Mouse (Mus musculus) hindbrain, embryonic 16.5 days (tissue): ENCODE measurements at regions not wholly inside any gene's neighbourhood (a gene's known extent, or its start where the extent isn't known, plus 50 kb on each side); places are given as distances from the start of the nearest gene placed in this dataset.
A peak's percentile ranks its signal among the peaks of the same experiment; 100 is the strongest.

Experiments used
- ATAC-seq: fragments of 200-750 bp; cut with Nextera tagmentation; 2 replicates; pipeline ENCODE4 v1.8.0; 2017; ENCODE audit warnings: moderate TSS enrichment, moderate library complexity
- H3K27ac ChIP-seq: fragments of 300-500 bp; sonication (generic); 2 replicates; pipeline ENCODE4 v1.5.1; 2014; ENCODE audit warnings: low read depth, mild to moderate bottlenecking, control low read depth, low read length, moderate library complexity
- H3K27me3 ChIP-seq: fragments of 300-500 bp; sonication (generic); replicated peaks from 2 replicates; pipeline ENCODE4 v1.6.1; 2014; ENCODE audit warnings: low read length; ENCODE audit not compliant: control insufficient read depth, insufficient read depth
- H3K36me3 ChIP-seq: fragments of 300-500 bp; sonication (generic); 2 replicates; pipeline ENCODE4 v1.6.1; 2014; ENCODE audit warnings: mild to moderate bottlenecking, low read length, moderate library complexity, mixed read lengths; ENCODE audit not compliant: control insufficient read depth, insufficient read depth
- H3K4me1 ChIP-seq: fragments of 300-500 bp; sonication (generic); 2 replicates; pipeline ENCODE4 v1.6.1; 2014; ENCODE audit warnings: low read depth, low read length; ENCODE audit not compliant: control insufficient read depth, insufficient read depth
- H3K4me2 ChIP-seq: fragments of 300-500 bp; sonication (generic); 2 replicates; pipeline ENCODE4 v1.6.1; 2014; ENCODE audit warnings: mild to moderate bottlenecking, low read length, control low read depth, moderate library complexity
- H3K4me3 ChIP-seq: fragments of 300-500 bp; sonication (generic); 2 replicates; pipeline ENCODE4 v1.5.1; 2014; ENCODE audit warnings: mild to moderate bottlenecking, low read length, control low read depth, moderate library complexity
- H3K9ac ChIP-seq: fragments of 300-500 bp; sonication (generic); 2 replicates; pipeline ENCODE4 v1.6.1; 2014; ENCODE audit warnings: low read depth, mild to moderate bottlenecking, control low read depth, low read length, moderate library complexity
- H3K9me3 ChIP-seq: fragments of 300-500 bp; sonication (generic); 2 replicates; pipeline ENCODE4 v1.6.1; 2014; ENCODE audit warnings: mild to moderate bottlenecking, low read length, moderate library complexity; ENCODE audit not compliant: control insufficient read depth
- WGBS: fragments of 180-500 bp; shearing (Covaris S2); extraction: QIAGEN DNeasy Blood & Tissue Kit; methylation state at CpG from one replicate; pipeline ENCODE4 v1.1.7; 2014; 5-methylcytosine and 5-hydroxymethylcytosine counted together

DNA sequence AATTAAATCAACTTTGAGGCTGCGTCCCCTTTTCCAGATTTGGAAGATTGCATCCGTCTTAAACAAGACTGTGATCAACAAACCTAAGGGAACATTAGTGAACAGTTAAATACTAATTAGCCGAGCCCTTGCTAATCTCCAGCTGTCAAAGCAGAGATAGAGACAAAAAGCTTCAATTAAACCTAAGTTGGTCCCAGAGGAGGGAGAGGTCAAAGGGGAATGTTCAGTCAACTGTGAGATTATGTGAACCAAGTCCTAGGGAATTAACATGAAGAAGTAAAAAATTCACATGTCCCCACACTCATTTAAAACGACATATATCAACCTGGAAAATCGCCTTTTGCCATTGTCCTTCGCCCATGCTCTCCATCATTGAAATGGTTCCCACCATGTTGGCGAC, 59.7 kb upstream of the Tbx20 start:
- ATAC-seq: no peak
- Histone ChIP-seq H3K4me3 (no peak overlapping the region), H3K27me3 (no peaks in the 10 kb centered on the region)

DNA sequence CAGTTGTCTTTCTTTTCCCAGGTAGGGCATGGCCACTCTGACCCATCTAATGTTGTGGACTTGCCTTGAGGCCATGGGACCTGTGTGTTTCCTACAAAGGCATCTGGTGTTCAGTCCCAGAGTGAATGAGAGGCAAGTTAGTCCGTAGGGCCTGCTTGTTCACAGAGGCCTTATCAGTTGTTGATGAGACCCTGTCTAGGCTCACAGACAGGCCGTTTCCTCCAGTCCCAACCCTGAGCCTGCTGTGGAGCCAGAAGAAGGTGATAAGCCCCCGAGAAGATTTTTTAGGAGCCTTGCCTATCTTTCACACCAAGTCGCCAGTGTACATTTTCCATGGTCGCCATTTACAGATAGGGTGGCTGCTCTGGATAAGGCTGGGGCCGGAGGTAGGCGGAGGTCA, 74.1 kb upstream of the Tbx20 start:
- H3K4me2 ChIP-seq: no peak overlapping the region
- H3K9ac ChIP-seq: no peak overlapping the region
- no peak overlapping the region for H3K27ac ChIP-seq
- no peaks in the 10 kb centered on the region for H3K27me3 ChIP-seq
- H3K36me3 ChIP-seq: no peaks in the 10 kb centered on the region
- no peaks in the 10 kb centered on the region for H3K4me1 ChIP-seq
- H3K9me3 ChIP-seq: no peaks in the 10 kb centered on the region
- no peak for ATAC-seq
- H3K4me3 ChIP-seq: no peak overlapping the region
- 84% methylated on average over 7 of the region's 7 CpGs for WGBS

More for the DNA sequence above, 59.7 kb upstream of the Tbx20 start:
- H3K9ac ChIP-seq: no peak overlapping the region
- no peaks in the 10 kb centered on the region for H3K4me1 ChIP-seq
- H3K4me2 ChIP-seq: no peak overlapping the region
- H3K27ac ChIP-seq: no peak overlapping the region
- no peaks in the 10 kb centered on the region for H3K9me3 ChIP-seq
- WGBS: 49% methylated on average over 7 of the region's 7 CpGs
- H3K36me3 ChIP-seq: no peaks in the 10 kb centered on the region

DNA sequence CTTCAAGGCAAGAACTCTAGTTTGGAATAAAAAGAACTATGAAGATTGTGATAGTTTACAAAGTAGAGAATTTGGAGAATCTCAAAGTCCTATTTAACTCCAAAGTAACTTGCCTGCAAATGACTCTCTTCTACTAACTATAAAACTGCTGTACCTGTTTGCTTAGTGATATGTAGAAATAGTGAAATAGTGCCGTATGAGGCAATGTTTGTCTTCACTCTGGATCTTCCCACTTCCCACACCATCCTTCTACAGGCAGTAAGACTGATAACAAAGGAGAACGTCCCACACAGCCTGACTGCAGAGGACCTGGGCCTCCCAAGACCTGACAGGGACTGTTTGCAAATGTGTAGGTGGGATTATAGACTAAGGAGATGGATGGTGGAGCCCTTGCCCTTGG, 85.4 kb upstream of the Tbx20 start:
- ATAC-seq: no peak
- Histone ChIP-seq H3K9ac (no peak overlapping the region), H3K27ac (no peak overlapping the region)

GRCm38 (mm10) chr9:24866390-24867173, 92.5 kb upstream of the Tbx20 start:
- Histone ChIP-seq H3K9me3 (no peaks in the 10 kb centered on the region), H3K36me3 (no peaks in the 10 kb centered on the region), H3K4me2 (no peak overlapping the region), H3K27me3 (no peaks in the 10 kb centered on the region), H3K9ac (no peak overlapping the region), H3K4me1 (no peaks in the 10 kb centered on the region), H3K27ac (no peak overlapping the region), H3K4me3 (no peak overlapping the region)
- no peak for ATAC-seq
- WGBS: 74% methylated on average over 4 of the region's 4 CpGs

More for the DNA sequence above, 85.4 kb upstream of the Tbx20 start:
- H3K27me3 ChIP-seq: no peaks in the 10 kb centered on the region
- H3K4me1 ChIP-seq: no peaks in the 10 kb centered on the region
- no peaks in the 10 kb centered on the region for H3K36me3 ChIP-seq
- WGBS: 89% methylated on average over 2 of the region's 2 CpGs
- H3K4me2 ChIP-seq: no peak overlapping the region
- H3K9me3 ChIP-seq: no peaks in the 10 kb centered on the region
- H3K4me3 ChIP-seq: no peak overlapping the region

DNA sequence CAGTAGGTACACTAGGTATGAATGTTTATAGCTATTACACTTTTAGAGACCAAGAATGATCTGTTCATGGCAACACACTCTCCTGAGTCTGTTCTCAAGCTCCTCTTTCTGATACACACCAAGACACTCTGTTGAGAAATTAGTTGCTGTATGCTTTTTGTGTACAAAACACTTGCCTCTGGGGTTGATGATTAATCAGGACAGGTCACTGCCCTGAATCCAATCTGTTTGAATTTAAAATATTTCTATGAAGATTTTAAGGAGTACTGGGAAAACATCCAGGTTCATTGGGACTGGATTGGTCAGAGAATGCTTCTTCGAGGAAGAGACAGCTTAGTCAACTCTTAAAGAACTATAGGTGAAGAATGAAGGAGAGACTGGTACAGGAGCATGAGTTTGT, 94.6 kb upstream of the Tbx20 start:
- H3K9me3 ChIP-seq: no peaks in the 10 kb centered on the region
- no peak overlapping the region for H3K4me3 ChIP-seq
- no peak for ATAC-seq
- H3K27me3 ChIP-seq: no peaks in the 10 kb centered on the region
- WGBS: 89% methylated on average over 1 of the region's 1 CpGs
- no peaks in the 10 kb centered on the region for H3K36me3 ChIP-seq
- no peaks in the 10 kb centered on the region for H3K4me1 ChIP-seq
- H3K4me2 ChIP-seq: no peak overlapping the region
- H3K9ac ChIP-seq: no peak overlapping the region
- no peak overlapping the region for H3K27ac ChIP-seq

DNA sequence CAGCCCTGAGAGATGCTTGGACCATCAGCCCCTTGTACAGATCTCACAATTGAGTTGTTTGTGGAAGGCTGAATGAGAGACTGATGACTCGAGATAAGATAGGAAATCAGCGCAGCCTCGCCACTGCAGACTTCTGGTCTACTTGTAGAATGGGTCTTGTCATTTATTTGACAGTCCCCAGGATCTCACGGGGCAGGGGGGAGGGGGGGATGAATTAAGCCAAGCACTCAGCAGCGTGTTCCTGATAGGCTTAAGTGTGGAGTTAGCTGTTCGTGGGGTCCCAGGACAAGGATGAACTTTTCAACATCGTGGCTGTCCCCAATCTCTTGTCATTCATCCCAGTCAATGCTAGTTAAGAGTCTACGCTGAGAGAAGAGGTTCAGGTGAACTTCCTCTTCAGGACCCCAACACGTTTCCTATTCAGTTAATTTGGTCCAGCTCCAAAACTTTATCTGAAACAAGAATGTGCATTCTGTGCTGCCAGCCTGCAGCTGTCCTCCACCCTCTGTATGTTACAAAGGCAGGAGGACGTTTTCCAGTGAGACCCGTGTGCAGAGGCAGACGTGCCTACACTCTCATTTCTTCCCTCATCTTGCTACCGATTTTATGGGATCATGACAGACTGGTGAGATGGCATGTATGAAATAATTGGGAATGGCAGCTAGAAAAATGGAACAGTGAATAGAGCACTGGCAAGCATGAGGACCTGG, 100.5 kb upstream of the Tbx20 start:
- no peaks in the 10 kb centered on the region for H3K27me3 ChIP-seq
- H3K4me2 ChIP-seq: no peak overlapping the region
- no peaks in the 10 kb centered on the region for H3K36me3 ChIP-seq
- no peak overlapping the region for H3K27ac ChIP-seq
- no peak overlapping the region for H3K9ac ChIP-seq
- no peak overlapping the region for H3K4me3 ChIP-seq
- H3K9me3 ChIP-seq: no peaks in the 10 kb centered on the region
- 81% methylated on average over 13 of the region's 13 CpGs for WGBS
- H3K4me1 ChIP-seq: no peaks in the 10 kb centered on the region
- ATAC-seq: no peak

GRCm38 (mm10) chr9:24878384-24879174, 104.5 kb upstream of the Tbx20 start:
- H3K4me3 ChIP-seq: no peak overlapping the region
- H3K4me1 ChIP-seq: no peaks in the 10 kb centered on the region
- WGBS: 23% methylated on average over 8 of the region's 8 CpGs
- H3K9me3 ChIP-seq: no peaks in the 10 kb centered on the region
- no peak overlapping the region for H3K27ac ChIP-seq
- ATAC-seq: no peak
- H3K27me3 ChIP-seq: no peaks in the 10 kb centered on the region
- H3K4me2 ChIP-seq: no peak overlapping the region
- H3K9ac ChIP-seq: no peak overlapping the region
- no peaks in the 10 kb centered on the region for H3K36me3 ChIP-seq

GRCm38 (mm10) chr9:24879662-24880061, 105.6 kb upstream of the Tbx20 start:
- Histone ChIP-seq H3K4me1 (no peaks in the 10 kb centered on the region), H3K27ac (no peak overlapping the region), H3K4me2 (no peak overlapping the region), H3K9me3 (no peaks in the 10 kb centered on the region), H3K27me3 (no peaks in the 10 kb centered on the region), H3K9ac (no peak overlapping the region), H3K36me3 (no peaks in the 10 kb centered on the region), H3K4me3 (no peak overlapping the region)
- WGBS: 87% methylated on average over 1 of the region's 1 CpGs
- no peak for ATAC-seq

DNA sequence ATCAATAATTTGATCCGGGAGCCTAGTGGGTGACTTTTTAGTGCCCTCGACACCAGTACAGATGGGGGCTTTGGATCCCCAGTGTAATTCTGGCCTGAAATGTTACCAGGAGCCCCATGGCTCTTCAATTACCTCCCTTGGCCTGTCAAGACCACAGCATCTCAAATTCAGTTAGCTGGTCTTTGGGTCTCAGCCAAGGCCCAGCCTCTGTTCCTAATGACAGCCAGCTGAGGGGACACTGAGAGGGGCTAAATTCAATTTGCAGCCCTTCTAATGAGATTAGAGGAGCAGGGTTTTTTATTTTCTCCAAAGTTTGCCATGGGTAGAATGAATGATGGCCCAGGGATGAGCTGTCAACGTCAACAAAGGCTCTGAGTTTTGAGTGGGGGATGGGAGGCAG, 109.9 kb upstream of the Tbx20 start:
- Histone ChIP-seq H3K4me1 (no peaks in the 10 kb centered on the region), H3K9me3 (no peaks in the 10 kb centered on the region), H3K27ac (no peak overlapping the region), H3K9ac (no peak overlapping the region), H3K36me3 (no peaks in the 10 kb centered on the region), H3K4me3 (no peak overlapping the region), H3K4me2 (no peak overlapping the region), H3K27me3 (no peaks in the 10 kb centered on the region)
- 45% methylated on average over 3 of the region's 3 CpGs for WGBS
- peak; percentile 40; the same call in 1 of the 2 replicates for ATAC-seq
